Mouse (Mus musculus): ENCODE data around the gene Prss28.
A peak's percentile ranks its signal among the peaks of the same experiment; 100 is the strongest.

The Prss28 gene

DNA sequence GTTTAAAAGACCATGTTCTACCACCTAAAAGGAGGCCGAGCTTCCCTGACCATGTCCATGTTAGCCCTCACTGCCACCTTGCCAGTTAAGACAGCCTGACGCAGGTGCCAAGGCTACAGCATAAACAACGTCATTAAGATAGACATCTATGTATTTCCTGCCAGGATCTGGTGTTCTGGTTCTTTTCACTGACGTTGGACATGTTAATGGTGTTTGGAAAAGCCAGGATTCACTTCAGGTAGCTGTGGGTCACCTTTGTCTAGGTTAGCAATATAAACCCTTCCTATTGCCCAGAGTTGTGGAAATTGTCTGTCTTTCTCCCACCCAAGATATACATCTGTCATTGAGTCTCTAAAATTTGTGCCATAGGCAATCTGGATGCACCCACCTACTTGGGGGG is at the start of gene Prss28:
Gene Prss28 (plus strand): TSS at position 301 of the 400 bp plus-strand sequence.
- no peak for DNase-seq (ENCODE audit: low spot score)

DNA sequence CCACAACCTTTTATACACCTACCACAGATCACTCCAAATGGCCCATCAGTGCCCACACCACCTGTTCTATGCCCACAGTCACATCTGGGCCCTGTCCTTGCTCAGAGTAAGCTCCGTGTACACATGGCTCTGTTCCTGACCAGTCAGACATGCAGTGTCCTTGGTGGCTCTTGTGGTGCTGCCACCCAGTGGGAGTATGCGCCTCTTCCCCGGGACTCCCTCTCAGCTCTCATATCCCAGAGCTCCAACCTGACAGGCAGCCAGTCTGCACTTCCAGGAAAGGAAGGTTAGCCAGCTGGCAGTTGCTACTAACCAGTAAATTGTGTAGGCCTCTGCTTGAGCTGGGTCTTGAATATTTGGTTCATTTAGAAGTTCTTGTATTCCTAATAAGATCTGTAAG is 44.0 kb upstream of the Prss28 start:
- DNase-seq (ENCODE audit: low spot score) = no peak

DNA sequence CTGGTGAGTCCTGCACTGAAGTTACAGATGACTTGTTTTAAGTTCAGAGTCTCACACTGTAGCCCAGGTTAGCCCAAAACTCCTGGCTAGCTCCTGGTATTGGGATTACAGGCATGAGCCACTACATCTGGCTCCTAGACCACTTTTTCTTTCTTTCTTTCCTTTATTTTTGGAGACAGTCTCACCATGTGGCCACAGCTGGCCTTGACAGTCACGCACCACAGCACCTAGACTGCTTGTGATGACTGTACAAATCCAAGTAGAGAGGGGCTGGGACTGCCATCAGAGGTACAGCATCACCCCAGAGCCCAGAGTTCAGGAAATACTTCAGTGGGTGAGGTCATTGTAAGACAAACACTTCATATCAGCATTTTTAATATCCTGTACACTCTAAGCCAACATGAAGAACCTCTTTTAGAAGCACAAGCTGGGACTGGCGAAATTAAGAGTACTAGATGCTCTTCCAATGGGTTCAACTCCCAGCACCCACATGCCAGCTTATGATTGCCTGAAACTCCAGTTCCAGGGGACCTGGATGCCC is 37.6 kb upstream of the Prss28 start:
- no peak for DNase-seq (ENCODE audit: low spot score)

DNA sequence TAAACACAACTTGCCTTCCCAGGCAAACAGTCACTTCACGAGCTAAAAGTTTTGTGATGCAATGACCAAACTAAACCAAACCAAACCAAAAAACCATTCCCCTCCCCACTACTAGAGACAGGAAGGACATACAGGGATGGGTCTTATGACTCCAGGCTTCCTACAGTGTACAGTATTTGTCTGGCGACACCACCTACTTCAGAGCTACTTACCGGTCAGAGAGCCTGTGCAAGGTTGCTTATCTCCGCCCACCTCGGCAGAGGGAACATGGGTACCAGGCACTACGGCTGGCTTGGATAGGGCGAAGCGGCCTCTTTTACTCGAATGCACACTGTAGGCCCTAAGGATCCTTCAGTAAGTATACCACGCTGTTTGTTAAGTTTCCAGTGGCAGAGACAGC is 36.1 kb upstream of the Prss28 start:
- DNase-seq (ENCODE audit: low spot score) = no peak

DNA sequence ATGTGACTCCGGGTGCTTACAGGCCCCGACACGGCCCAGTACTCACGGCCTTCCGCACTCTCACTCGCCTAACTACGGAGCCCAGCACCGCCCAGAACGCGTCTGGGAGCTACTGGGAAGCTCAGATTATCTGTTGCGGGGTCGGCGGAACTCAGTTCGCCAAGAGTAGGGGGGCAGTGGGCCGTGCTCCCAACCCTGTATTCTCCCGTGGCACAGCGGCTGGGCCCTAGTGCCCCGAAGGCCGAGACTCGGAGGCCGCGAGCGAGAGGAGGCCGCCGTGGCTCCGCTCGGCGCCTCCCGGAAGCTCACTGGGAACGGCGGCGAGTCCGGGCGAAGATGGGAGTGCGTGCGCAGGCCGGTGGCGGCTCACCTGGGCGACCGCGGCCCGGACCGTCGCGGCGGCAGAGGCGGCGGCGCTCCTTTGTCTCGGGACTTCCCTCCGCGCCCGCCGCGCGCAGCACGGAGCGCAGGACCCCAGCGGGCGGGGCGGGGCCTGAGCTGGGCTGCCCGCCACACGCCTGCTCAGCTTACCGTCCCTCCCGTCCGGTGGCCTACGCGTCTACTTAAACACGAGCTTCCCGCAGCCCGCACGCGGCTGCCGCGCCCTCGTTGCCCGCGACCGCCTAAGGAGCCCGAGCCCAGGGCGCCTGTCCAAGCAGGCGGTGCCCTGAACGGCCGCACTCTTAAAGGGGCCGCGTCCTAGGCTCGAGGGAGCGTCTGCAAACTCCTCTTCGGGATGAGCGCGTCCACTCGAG is 35.3 kb upstream of the Prss28 start:
- DNase-seq (ENCODE audit: low spot score) = peak; percentile 97

DNA sequence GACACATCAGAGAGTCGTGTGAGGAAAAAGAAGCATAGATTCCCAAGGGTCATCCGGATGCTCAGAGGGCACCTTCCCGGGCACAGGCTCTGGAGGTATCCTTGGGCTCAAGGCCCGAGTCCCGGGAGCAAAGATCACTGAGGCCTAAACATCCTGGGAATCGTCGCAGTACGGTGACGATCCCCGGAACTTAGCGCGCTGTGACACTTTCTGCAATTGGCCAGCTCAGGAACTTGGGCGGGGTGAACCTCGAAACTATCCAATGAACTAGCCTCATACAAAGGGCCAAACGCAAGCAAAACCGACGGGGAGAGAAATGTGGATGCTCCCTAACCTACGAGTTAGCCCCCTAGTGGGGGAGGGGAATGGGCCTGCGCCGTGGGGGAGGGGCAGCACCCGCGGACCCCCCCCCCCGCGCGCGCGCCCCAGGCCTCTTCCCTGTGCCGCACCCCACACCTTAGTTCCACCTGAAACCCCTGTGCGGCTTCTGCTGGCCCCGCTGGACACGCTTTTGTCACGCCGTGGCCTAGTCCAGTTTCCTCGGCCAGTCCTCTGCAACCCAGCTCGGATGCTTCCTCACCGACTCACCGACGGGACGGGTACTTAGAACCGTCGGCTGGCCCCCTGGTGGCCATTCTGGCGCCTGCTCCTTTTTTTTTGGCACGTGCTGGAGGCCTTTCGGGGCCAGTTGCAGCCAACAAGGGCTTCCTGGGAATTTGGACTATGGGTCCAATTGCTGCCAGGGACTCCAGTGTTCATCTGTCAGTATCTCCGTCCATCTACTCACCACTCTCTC is 34.5 kb upstream of the Prss28 start:
- DNase-seq (ENCODE audit: low spot score) = peak; percentile 76

DNA sequence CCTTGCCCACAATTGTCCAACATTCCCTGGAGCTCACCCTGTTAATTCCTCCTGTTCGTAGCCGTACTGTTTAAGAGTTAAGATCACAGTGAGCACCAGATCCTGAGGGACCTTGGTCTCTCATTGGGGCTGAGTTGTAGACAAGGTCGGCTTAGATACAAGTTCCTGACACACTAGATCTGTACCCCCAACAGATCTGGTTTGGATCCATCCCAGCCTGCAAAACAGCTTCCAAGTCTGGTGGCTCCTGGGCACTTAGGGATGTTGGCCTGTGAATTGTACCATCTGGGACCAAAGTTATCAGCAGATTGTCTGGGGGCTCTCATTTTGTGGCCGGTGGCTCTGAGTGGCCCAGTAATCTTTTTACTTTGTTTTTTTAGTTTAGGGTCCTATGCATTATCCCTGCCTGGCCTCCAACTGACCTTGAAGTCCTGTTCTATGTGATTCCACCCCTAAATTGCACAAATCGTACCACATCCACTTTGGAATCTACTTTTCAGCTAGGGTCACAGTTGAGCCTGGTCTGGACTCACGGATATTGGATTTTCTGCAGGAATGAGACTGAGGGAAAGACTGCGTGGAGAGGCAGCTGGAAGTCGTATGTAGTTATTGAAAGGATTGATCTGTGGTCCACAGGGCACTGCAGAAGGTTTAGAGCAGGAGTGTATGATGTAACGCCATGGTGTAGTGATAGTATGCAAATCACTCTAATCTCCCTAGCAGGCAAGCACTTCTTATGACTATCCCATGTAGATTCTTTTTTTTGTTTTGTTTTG is 33.7 kb upstream of the Prss28 start, which contains the start of gene Ube2i:
Gene Ube2i (minus strand): TSS at position 52 of the 776 bp plus-strand sequence.
- no peak for DNase-seq (ENCODE audit: low spot score)

GRCm38 (mm10) chr17:25275833-25276232 is 32.6 kb upstream of the Prss28 start:
- no peak for DNase-seq (ENCODE audit: low spot score)

- DNase-seq (ENCODE audit: low spot score) = no peak
Observed at GRCm38 (mm10) chr17:25282133-25282532, 26.3 kb upstream of the Prss28 start.

DNA sequence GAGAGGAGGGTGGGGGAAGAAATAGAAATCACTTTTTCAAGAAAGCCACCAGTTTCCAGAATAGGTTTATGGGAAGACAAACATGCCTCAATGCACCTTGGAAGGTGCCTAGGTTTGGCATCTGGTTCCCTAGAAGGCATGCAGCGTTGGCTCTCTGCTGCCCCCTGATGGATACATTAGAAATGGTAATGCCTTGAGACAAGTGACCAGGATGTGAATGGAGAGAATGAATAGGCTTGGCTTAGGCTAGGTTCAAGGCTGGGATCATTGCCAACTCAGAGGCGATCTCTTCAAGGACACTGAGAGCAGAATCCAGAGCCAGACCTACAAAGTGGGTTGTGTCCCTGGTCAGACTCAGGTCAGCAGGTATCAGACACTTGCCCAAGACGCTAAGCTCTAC is 23.4 kb upstream of the Prss28 start:
- peak; percentile 16 for DNase-seq (ENCODE audit: low spot score)

DNA sequence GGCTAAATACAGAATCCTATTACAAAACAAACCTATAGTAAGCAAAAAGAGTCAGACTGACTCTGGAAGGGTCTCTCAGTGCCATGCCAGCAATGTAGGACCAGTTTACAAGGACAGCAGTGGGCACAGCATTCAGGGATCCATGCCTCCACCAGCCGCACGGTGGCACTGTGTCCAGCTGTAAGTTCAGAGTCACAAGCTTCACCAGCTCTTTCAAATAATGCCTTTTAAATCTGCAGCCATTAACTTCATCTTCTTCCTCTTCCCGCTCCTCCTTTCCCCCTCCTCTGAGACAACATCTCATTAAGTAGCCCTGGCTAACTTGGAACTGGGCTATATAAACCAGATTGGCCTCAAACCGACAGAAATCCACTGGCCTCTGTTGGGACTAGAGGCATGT is 19.6 kb upstream of the Prss28 start:
- DNase-seq (ENCODE audit: low spot score) = peak; percentile 13

DNA sequence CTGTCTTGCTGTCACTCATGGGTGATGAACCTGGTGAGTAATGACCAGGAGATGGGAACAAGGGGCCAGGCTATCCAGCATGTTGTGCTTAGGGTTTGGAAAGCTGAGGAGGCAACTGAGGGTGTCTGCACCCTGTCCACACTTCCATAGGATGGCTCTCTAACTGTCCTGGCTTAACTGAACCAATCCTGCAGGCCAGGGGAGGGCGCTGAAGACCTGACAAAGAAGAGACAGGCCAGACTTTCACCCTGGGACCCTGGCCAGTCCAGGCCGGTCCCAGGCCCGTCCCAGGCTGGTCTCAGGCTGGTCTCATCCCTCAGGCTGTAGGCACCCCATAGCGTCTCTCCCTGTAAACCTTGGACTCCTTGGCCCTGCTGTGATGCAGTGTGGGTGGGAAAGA is 18.0 kb upstream of the Prss28 start:
- no peak for DNase-seq (ENCODE audit: low spot score)

GRCm38 (mm10) chr17:25293495-25293894 is 15.0 kb upstream of the Prss28 start:
- DNase-seq (ENCODE audit: low spot score) = no peak

DNA sequence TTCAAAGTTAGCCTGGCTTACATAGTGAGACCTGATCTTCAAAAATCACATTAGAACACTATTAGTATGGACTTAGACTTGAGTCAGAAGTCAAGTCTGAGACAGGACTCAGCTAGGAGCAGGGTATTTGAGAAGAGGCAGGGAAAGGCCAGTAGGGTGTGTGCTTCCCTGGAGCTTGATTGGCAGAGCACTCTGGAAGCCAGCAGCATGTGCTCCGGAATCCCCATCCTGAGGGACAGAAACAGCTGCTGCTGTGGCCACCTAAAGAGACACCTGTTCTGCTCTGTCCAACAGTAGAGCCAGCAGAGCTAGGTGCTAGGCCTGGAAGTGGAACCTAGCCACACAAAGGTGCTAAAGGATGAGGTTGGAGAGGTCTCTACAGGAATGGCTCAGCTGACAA is 14.3 kb upstream of the Prss28 start:
- no peak for DNase-seq (ENCODE audit: low spot score)

DNA sequence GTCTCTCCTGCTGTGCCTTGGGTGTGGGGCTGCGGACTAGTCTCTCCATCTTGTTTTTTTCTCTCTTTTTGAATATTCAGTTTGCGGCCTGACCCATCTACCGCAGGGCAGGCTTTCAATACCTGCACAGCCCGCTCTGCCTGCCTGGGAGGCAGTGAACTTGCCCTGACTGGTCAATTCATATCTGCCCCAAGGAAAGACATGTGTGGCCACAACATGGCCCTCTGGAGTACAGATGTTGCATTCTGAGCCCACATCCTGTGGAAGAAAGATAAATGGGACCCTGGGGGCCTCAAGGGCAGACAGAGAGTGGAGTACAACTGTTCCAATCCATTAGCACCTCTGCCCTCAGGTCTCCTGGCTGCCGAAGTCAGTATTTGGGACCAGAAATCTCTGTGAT is 10.4 kb upstream of the Prss28 start, which contains the start of gene Prss34:
Gene Prss34 (plus strand): TSS at position 301 of the 400 bp plus-strand sequence.
- no peak for DNase-seq (ENCODE audit: low spot score)

GRCm38 (mm10) chr17:25318354-25318753 is 9.9 kb downstream of the Prss28 start, which contains the start of gene Prss29:
Gene Prss29, plus strand, starts transcription at chr17:25318654.
- DNase-seq (ENCODE audit: low spot score) = no peak

- no peak for DNase-seq (ENCODE audit: low spot score)
Observed at GRCm38 (mm10) chr17:25320819-25321218, 12.4 kb downstream of the Prss28 start.

DNA sequence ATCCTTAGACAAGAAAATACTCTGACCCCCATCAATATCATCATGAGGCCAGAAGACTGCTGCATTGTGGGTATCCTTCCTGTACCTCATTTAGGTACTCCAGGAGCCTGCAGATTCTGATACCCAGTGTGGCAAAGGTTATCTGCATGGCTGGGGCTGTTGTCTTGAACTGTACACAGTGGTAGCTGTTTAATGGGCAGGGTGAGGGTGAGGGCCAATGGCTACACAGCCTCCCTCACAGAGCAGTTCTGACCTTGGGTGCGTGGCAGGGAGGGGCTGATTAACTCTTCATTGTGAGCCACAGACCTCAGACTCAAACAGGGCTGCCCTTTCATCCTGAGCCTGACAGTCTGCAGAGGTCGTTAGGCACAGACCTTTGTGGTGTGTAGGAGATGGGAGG is 14.5 kb downstream of the Prss28 start:
- DNase-seq (ENCODE audit: low spot score) = no peak

GRCm38 (mm10) chr17:25332321-25332720 is 23.9 kb downstream of the Prss28 start:
- no peak for DNase-seq (ENCODE audit: low spot score)

DNA sequence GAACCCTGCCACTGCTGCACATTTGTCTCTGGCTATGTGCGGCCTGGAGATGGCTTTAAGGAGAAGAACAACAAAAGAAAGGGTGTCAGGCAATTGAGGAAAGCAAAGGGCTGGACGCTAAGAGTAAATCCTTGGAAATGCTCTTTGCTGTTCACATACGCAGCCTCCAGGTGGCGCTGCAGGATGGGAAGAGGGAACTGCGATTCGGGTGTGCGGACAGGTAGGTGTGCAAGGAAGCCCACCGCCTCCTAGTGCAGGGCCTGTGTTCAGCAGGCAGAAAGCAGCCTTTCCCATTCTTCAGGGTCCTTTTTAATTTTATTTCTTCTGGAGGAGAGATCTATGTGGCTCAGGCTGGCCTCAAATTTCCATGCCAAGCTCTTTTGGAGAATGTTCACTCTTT is 25.5 kb downstream of the Prss28 start:
- peak; percentile 28 for DNase-seq (ENCODE audit: low spot score)

DNA sequence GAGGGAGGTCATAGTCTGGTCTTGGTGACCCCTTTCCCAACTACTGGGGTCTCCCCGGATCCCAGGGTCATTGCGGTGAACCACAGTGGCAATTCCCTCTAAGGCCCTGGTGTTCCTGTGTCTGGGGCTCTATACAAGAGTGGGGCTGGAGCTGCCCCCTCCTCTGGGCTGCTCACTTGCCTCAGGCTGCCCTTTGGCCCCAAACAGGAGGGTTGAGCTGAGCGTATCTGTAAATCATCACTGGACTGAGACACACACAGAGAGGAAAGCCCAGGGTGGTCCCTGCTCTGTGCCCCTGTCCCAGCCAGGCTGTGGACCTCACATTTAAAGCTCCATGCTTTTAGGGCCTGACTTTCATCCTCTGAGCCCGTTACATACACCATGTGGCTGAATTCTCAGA is 29.8 kb downstream of the Prss28 start:
- no peak for DNase-seq (ENCODE audit: low spot score)

GRCm38 (mm10) chr17:25340003-25340402 is 31.6 kb downstream of the Prss28 start:
- no peak for DNase-seq (ENCODE audit: low spot score)
